Comparison of ENCODE assay signal across 17 mouse cellular contexts in the genomic region with DNA sequence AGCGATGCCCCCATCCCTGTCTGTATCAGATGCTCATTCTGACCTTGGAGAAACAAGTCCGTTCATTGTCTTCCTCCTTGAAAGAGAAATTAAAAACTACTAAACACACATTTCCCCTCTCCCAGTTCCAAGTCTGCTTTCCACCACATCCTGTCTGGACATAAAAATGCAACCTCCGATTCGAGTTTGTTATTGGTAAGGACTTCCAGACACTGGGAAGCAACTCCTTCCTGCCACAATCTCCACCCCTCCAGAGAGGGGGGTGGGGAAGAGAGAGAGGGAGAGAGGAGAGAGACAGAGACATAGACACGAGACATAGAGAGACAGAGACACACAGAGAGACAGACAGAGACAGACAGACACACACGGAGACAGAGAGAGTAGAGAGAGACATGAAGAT. TPM values are rescaled to one million over a fixed set of nuclear protein-coding genes. Genes with fewer than 3 reads are reported as not detected.
DNase-seq lines count a peak whose midpoint lies in the region; ATAC-seq lines count a peak whose summit lies in the region.
"Had no signal": no experiment of that assay in that cellular context is flagged by ENCODE, and none has a peak within 500 bp of the region (broad histone marks: within the 10 kb centered on the region; RNA-seq: fewer than 3 reads in every experiment).

No protein-coding gene starts in this region.

- ATAC-seq in heart, embryonic 11.5 days (replicated peaks; ENCODE audit: insufficient number of reproducible peaks, low FRiP score, low TSS enrichment), result no peak
- no peak for ATAC-seq in kidney, embryonic 14.5 days (ENCODE audit: low FRiP score, low TSS enrichment)
- ATAC-seq in kidney, embryonic 16.5 days (ENCODE audit: low FRiP score, low TSS enrichment), result no peak
- ATAC-seq in erythroblast, adult 5-6 weeks (replicated peaks; ENCODE audit: low FRiP score, poor library complexity, severe bottlenecking), result no peak

- intact Hi-C loops in gastrocnemius, postnatal 14 days (cut with DNase I; ENCODE audit: low total_unique reads), result loop anchor here (5.0 kb wide), 1 partner anchor 45 kb away; no protein-coding TSS in a partner anchor

- DNase-seq in heart, embryonic 10.5 days (ENCODE audit: low spot score), result no peak
- no peak for DNase-seq in kidney, adult 18-20 months
- peak; percentile 10 for DNase-seq in lung, postnatal 14 days
- no peak for DNase-seq in gastrocnemius, postnatal 14 days
- DNase-seq: adrenal gland, postnatal 14 days; cerebellum, adult 9-10 months; right cerebral cortex, adult 18-20 months; spleen, adult 18-20 months; thymus, postnatal 25 days had no signal

- H3K27ac ChIP-seq in heart, embryonic 11.5 days (ENCODE audit: low read depth, low read length), result 0 out of 2 replicates have a peak overlapping the region, but pooled peaks have one; percentile 29
- H3K27ac ChIP-seq in heart, embryonic 10.5 days, result no peak overlapping the region
- H3K27ac ChIP-seq in kidney, embryonic 14.5 days (ENCODE audit: low read depth, low read length), result peak overlapping the region; percentile 15; the same call in 1 of the 2 replicates
- H3K27ac ChIP-seq in kidney, embryonic 16.5 days (ENCODE audit: low read length), result peak overlapping the region; percentile 61
- H3K27ac ChIP-seq: layer of hippocampus, adult 2 months; limb, embryonic 12.5 days; midbrain, embryonic 12.5 days; stomach, embryonic 15.5 days had no signal

- no peak overlapping the region for H3K4me2 ChIP-seq in heart, embryonic 11.5 days
- H3K4me2 ChIP-seq in kidney, embryonic 14.5 days (replicated peaks; ENCODE audit: low read depth, low read length), result no peak overlapping the region
- H3K4me2 ChIP-seq in kidney, embryonic 16.5 days (replicated peaks; ENCODE audit: low read depth, low read length), result no peak overlapping the region
- H3K4me2 ChIP-seq: limb, embryonic 12.5 days; midbrain, embryonic 12.5 days; stomach, embryonic 15.5 days had no signal

- H3K9ac ChIP-seq in heart, embryonic 11.5 days (ENCODE audit: low read depth, low read length), result no peak overlapping the region
- no peak overlapping the region for H3K9ac ChIP-seq in kidney, embryonic 14.5 days (ENCODE audit: low read depth, low read length)
- no peak overlapping the region for H3K9ac ChIP-seq in kidney, embryonic 16.5 days (replicated peaks; ENCODE audit: low read length)
- H3K9ac ChIP-seq: limb, embryonic 12.5 days; midbrain, embryonic 12.5 days; stomach, embryonic 15.5 days had no signal

- H3K4me3 ChIP-seq in heart, embryonic 11.5 days (ENCODE audit: low read depth, low read length), result no peak overlapping the region
- no peak overlapping the region for H3K4me3 ChIP-seq in heart, embryonic 10.5 days
- no peak overlapping the region for H3K4me3 ChIP-seq in kidney, embryonic 14.5 days (ENCODE audit: low read length)
- no peak overlapping the region for H3K4me3 ChIP-seq in kidney, embryonic 16.5 days (ENCODE audit: low read length)
- H3K4me3 ChIP-seq: layer of hippocampus, adult 2 months; limb, embryonic 12.5 days; midbrain, embryonic 12.5 days; stomach, embryonic 15.5 days had no signal

- H3K27me3 ChIP-seq in heart, embryonic 11.5 days (ENCODE audit: control insufficient read depth, insufficient read depth, low read length), result no peaks in the 10 kb centered on the region
- H3K27me3 ChIP-seq in heart, embryonic 10.5 days (ENCODE audit: insufficient read depth, poor library complexity, severe bottlenecking), result no peaks in the 10 kb centered on the region; the same call in 1 of the 2 replicates
- H3K27me3 ChIP-seq in kidney, embryonic 14.5 days (ENCODE audit: control insufficient read depth, insufficient read depth, low read length), result no peaks in the 10 kb centered on the region
- H3K27me3 ChIP-seq in kidney, embryonic 16.5 days (ENCODE audit: insufficient read depth, low read length), result no peaks in the 10 kb centered on the region
- H3K27me3 ChIP-seq: limb, embryonic 12.5 days; stomach, embryonic 15.5 days had no signal

- H3K36me3 ChIP-seq in heart, embryonic 11.5 days (ENCODE audit: control insufficient read depth, insufficient read depth, low read length), result no peaks in the 10 kb centered on the region
- H3K36me3 ChIP-seq in heart, embryonic 10.5 days, result no peaks in the 10 kb centered on the region
- no peaks in the 10 kb centered on the region for H3K36me3 ChIP-seq in kidney, embryonic 14.5 days (ENCODE audit: control insufficient read depth, insufficient read depth, low read length)
- no peaks in the 10 kb centered on the region for H3K36me3 ChIP-seq in kidney, embryonic 16.5 days (ENCODE audit: insufficient read depth, low read length)
- H3K36me3 ChIP-seq: limb, embryonic 12.5 days; midbrain, embryonic 12.5 days; stomach, embryonic 15.5 days had no signal

- 60% methylated on average over 6 of the region's 6 CpGs for WGBS in heart, embryonic 11.5 days (ENCODE audit: insufficient replicate concordance)
- 63% methylated on average over 6 of the region's 6 CpGs for WGBS in heart, embryonic 10.5 days
- WGBS in kidney, embryonic 14.5 days, result 44% methylated on average over 6 of the region's 6 CpGs
- 29% methylated on average over 6 of the region's 6 CpGs for WGBS in kidney, embryonic 16.5 days

- no peaks in the 10 kb centered on the region for H3K9me3 ChIP-seq in heart, embryonic 11.5 days (replicated peaks; ENCODE audit: control insufficient read depth, low read length)
- no peaks in the 10 kb centered on the region for H3K9me3 ChIP-seq in heart, embryonic 10.5 days
- H3K9me3 ChIP-seq in kidney, embryonic 14.5 days (ENCODE audit: control insufficient read depth, low read length), result no peaks in the 10 kb centered on the region
- H3K9me3 ChIP-seq in kidney, embryonic 16.5 days (ENCODE audit: low read length), result no peaks in the 10 kb centered on the region
- H3K9me3 ChIP-seq: midbrain, embryonic 12.5 days; stomach, embryonic 15.5 days had no signal

- 0 out of 2 replicates have a peak, but pooled peaks cover 2% of the 10 kb centered on the region for H3K4me1 ChIP-seq in heart, embryonic 11.5 days (ENCODE audit: control insufficient read depth, insufficient read depth, low read length)
- H3K4me1 ChIP-seq in heart, embryonic 10.5 days, result no peaks in the 10 kb centered on the region
- H3K4me1 ChIP-seq in kidney, embryonic 14.5 days (ENCODE audit: control insufficient read depth, insufficient read depth, low read length), result no peaks in the 10 kb centered on the region
- peaks cover 13% of the 10 kb centered on the region for H3K4me1 ChIP-seq in kidney, embryonic 16.5 days (ENCODE audit: insufficient read depth, low read length)
- H3K4me1 ChIP-seq: midbrain, embryonic 12.5 days; stomach, embryonic 15.5 days had no signal

RNA-seq across cellular contexts. Expression of gene Nrbf2, which starts 27.4 kb away (rescaled TPM):
- 35.7 and 36.1 TPM in 2 replicates for polyA plus RNA-seq in heart, embryonic 11.5 days (2014; fragmentation: Nextera tagmentation; extraction: Ambion mirVana)
- 30.3 and 35.6 TPM in 2 replicates for polyA plus RNA-seq in heart, embryonic 10.5 days (2016; fragmentation: Nextera tagmentation; extraction: Ambion mirVana)
- 33.8 and 34.7 TPM in 2 replicates for polyA plus RNA-seq in kidney, embryonic 14.5 days (2014; fragmentation: Nextera tagmentation; extraction: Ambion mirVana)
- 36.4 and 39.0 TPM in 2 replicates for polyA plus RNA-seq in kidney, embryonic 16.5 days (2015; fragmentation: Nextera tagmentation; extraction: Ambion mirVana)
- total RNA-seq in gastrocnemius, postnatal 14 days (2021), result 10 to 100 TPM in 1 of 2 experiments, 1 to 10 TPM in 1; 8.7 to 12.4 TPM
- 14.6 and 16.1 TPM in 2 replicates for total RNA-seq in erythroblast, adult 5-6 weeks (2015; ENCODE audit: low replicate concordance)
- total RNA-seq in erythroblast, adult 5-6 weeks (2017; ENCODE audit: low replicate concordance), result 9.7 and 12.7 TPM in 2 replicates
